Mouse (Mus musculus): ENCODE measurements around the gene Paxx. TPM values are rescaled to one million over a fixed set of nuclear protein-coding genes. Genes with fewer than 3 reads are reported as not detected.

Gene Paxx
- 10 to 100 TPM; 38.6 to 54.5 TPM for total RNA-seq (2021)
- long read RNA-seq, experiment 1, transcript Paxx-204 (6 exons, 917 nt) = major isoform, 7 of 14 reads
- long read RNA-seq, experiment 1, partial matches to known transcripts = 1 of 14 reads
- long read RNA-seq, experiment 1, other reads (novel, unspliced or antisense) = 5 of 14 reads
- long read RNA-seq, experiment 2, transcript Paxx-204 (6 exons, 917 nt) = major isoform, 7 of 23 reads
- long read RNA-seq, experiment 2, partial matches to known transcripts = 2 of 23 reads
- long read RNA-seq, experiment 2, other reads (novel, unspliced or antisense) = 8 of 23 reads

DNA sequence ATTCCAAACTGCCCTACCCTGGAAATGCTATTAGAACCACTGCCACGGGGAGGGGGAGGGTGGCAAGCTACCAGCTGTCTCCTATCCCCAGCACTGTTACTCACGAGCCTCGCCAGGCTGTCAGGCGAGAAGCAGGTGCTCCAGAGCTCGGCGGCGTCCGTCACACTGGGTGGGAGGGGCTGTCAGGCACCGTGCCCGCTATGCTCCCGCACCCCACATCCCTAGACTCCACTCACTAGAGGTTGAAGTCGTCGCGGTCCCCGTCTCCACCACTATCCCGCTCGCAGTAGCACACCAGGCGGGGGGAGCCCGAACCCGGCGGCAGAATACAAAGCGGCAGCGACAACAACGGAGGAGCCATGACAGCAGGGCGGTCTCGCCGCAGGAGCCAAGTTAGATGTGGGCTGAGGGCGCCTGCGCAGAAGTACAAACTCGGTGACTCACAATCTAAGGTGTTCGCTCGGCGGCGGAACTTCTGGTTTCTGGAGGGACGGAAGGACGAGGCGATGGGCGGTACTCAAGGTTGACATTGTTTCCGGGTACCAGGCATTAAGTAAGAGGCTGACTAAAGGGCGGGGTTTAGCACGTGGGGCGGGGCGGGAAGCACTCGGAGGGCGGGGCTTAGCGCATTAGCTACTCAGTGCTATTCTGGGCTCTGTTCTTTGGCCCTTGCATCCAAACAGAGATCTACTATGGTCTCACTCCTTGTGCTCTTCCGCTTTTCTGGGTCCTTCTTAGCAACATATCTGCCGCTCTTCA is at the start of gene Paxx:
Gene Paxx (minus strand): TSS at position 544 of the 759 bp plus-strand sequence.
- peak; percentile 82 to 85 for DNase-seq (ENCODE audit: low spot score in 2 of 2)

- DNase-seq (ENCODE audit: low spot score in 2 of 2) = no peak
Observed at GRCm38 (mm10) chr2:25509912-25510311, 49.0 kb upstream of the Paxx start.

DNA sequence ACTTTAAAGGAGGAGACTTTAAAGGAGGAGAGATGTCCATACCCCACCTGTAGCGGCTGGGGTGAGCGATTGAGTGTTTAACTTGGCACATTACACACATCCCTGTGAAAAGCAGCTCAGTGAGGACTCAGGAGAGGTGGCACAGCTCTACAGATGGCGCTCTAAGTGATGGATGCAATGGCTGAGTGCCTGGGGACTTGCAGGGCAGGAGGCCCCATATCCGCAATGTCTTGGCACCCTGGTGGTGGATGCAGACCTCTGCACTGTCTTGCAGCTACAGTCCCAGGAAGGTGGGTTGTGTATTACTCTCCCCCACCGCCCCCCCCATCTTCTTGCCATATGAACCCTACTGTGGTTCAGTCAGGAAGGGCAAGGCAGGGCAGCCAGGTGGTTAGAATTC is 46.1 kb upstream of the Paxx start:
- no peak for DNase-seq (ENCODE audit: low spot score in 2 of 2)

DNA sequence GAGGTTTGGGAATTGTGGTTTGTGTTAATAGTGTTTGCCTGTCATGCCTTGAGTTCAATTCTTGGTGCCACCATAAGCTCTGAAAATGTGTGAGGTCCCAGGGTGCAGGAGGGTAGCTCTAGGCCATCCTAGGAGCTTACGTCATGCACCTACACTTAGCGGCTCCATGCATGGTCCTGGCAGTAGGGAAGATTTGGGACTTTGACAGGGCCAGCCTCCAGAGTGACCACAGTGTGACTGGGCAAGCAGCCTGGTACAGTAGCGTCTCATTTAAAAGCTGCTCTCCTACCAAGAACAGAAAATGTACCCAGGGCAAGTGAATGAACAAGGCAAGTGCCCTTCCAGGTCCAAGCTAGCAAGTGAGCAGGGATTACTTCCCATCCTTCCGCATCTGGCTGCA is 45.0 kb upstream of the Paxx start:
- DNase-seq (ENCODE audit: low spot score in 2 of 2) = no peak

DNA sequence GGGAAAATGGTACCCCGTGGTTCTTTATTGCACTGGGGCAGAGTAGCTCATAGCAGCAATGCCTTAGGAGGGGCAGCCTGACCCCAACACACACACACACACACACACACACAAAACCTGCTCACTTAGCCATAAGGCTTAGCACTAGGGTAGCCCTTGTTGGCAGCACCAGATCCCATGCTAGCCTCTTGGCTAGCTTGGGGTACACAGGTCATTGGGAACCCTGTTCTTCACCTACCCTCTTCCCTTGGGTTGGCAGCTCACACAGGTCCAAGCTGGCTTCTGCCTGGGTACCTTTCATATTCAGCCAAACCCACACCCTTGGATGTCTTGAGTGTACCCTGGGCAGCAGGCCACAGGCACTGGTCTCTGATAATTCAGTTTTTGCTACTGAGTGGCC is 44.1 kb upstream of the Paxx start:
- DNase-seq (ENCODE audit: low spot score in 2 of 2) = no peak

- DNase-seq (ENCODE audit: low spot score in 2 of 2) = no peak
Observed at GRCm38 (mm10) chr2:25504538-25504937, 43.6 kb upstream of the Paxx start.

DNA sequence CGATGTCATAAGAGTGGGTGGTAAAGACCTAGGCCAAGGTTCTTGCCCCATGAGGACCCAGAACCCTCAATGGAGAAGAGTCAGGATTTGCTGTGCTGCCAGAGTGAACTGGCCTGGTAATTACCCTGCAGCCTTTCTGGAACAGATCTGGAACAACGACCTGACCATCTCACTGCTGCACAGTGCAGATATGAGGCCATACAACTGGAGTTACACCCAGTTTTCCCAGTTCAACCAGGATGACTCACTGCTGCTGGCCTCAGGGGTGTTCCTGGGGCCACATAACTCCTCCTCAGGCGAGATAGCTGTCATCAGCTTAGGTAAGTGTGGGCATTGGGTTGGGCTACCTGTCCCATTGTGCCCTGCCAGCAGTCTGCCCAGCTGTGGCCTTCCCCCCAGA is 41.8 kb upstream of the Paxx start:
- DNase-seq (ENCODE audit: low spot score in 2 of 2) = no peak

DNA sequence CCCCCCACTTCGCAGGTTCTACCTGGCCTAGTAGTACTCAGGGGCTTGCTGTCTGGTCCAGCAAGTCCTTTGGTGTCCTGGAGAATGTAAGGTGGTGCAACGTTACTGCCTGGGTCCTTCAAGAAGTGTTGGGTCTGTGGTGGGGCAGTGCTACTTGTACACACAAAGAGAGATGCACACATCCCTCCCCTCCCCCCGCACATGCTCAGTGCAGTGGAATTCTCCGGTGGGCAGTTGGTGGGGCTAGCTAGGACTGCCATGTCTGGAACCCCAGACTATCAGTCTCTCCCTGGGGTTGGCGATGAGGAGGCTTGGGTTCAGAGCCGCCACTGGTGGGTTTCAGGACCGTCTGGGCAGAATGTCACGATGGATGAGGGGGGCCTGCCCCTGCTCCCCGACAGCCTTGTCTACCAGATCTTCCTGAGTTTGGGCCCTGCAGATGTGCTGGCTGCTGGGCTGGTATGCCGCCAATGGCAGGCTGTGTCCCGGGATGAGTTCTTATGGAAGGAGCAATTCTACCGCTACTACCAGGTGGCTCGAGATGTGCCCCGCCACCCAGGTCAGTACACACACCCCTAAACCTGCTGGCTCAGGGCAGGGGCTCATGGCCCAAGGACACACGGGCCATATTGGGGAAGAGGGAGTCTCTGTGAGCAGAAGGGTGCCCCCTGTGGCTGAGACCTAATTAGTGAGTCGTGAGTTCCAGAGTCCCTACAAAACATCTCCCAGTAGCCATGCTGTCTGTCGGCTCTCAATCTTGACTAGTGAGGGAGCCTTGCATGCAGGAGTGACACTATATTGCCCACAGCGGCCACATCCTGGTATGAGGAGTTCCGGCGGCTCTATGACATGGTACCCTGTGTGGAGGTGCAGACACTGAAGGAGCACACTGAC is 40.9 kb upstream of the Paxx start, which contains the start of gene C8g:
Gene C8g (minus strand): TSS at position 127 of the 894 bp plus-strand sequence.
- DNase-seq (ENCODE audit: low spot score in 2 of 2) = no peak

DNA sequence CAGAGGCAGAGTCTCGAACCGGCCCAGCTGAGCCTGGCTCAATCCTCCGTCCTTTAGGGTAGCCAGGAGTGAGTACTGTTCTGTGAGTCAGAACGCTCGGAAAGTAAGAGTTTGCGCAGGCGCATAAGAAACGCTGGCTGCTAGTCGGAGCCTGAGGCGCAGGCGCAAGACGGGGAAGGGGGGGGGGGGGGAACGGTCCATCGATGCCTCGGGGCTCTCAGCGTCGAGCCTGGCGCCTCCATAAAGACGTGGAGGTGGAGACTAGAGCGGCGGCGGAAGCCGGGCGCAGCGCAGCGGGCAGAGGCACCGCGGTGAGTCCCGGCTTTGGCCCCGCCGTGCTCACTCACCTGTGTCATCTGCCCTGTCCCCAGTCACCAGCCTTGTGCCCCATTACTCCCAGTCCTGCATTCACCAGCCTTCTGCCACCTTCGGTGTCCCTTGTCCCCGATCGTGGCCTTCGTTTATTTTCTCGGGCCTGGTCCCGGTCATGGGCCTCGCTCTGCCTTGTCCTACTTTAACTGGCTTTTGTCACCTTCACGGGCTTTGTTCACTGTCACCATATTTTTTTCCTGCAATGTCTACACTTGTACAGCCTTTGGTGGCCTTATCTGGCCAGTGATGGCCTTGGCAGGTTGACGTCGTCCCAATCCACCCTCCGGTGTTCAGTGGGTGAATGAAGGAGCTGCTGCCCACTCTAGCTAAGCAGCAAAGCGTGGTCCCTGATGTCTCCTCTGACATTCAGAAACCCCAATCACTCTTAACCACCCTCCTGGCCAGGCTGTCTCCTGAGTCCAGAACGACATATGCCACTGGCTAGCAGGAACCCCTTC is 39.9 kb upstream of the Paxx start, which contains the start of gene Fbxw5:
Gene Fbxw5 (plus strand): TSS at position 175 of the 830 bp plus-strand sequence.
- DNase-seq (ENCODE audit: low spot score in 2 of 2) = peak; percentile 74 to 76

DNA sequence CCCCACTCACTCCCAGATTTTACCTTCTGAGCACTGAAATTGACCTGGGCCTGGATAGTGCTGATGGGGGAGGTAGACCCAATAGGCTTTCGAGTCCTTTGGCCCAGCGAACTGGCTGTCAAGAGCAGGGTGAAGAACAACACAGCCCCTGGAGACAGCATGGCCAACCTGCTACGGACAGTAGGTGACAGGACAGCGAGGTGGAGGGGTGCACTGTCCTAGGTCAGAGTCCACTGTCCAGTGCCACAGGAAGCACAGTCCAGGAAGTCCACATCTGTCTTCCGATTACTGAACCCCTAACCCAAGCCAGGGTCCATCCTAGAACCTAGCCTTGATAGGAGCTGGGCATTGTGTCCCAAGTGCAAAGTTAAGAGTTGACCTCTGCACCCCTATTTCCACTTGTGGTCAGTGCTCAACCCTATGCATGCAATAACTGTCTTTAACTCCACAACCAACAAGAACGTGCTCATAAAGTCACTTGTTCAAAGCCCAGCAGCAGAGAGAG is 39.2 kb upstream of the Paxx start:
- no peak for DNase-seq (ENCODE audit: low spot score in 2 of 2)

- DNase-seq (ENCODE audit: low spot score in 2 of 2) = no peak
Observed at GRCm38 (mm10) chr2:25498622-25499478, 38.0 kb upstream of the Paxx start.

DNA sequence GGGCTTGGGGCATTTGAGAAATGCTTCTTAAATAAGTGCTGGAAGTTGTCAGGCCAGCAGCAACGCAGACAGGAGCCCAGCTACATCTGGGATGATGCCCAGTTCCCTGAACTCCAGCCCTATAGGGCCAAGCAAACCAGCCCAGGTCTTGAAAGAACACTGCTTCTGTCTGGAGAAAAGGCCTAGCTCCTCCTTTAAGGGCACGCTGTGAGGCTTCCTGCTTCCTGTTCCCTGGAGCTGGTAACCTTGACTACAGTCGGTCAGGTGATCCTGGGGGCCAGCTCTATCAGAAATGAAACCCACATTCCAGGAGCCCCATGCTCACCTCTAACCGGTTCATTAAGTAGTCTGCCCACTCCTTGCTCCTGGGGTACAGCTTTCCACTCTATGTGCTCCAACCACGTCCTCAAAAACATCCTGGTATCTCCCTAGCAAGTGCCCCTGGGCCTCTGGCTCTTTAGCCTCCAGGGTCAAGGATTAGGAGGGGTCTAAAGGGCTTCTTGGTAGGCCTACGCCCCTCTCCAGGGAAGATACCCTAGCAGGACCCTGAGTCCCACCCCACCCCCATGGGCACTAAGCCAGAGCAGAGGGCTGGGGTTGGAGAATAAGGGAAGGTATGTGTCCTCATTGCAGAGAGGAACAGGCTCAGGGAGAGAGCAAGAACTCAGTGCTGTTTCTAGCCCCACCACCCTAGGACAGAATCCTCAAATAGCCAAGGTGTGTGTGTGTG is 37.1 kb upstream of the Paxx start:
- no peak for DNase-seq (ENCODE audit: low spot score in 2 of 2)

GRCm38 (mm10) chr2:25496462-25496861 is 35.6 kb upstream of the Paxx start:
- no peak for DNase-seq (ENCODE audit: low spot score in 2 of 2)

DNA sequence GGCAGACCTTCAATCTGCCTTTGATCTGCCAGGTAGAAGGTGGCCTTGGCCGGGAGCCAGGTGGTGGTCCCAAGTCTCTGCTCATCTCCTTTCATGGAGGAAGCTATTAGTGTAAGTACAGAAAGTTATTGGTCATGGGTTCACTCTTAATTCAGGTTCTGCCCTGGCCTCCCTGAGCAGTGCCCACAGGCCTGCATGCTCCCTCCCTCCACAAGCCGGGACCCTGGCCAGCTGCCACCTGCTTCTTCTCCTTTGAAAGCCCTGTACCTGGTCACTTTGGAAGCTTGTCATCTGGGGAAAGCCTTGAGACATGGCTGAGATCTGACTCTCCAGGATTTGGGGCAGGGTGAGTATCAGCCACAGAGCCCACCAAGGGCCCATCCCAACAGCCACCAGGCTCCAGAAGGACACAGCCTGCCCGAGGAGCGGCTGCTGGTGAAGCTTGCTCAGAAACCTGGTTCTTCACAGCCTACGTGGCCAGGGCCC is 32.6 kb upstream of the Paxx start, which contains the start of gene Lcn12:
Gene Lcn12 (minus strand): TSS at position 436 of the 486 bp plus-strand sequence.
- DNase-seq (ENCODE audit: low spot score in 2 of 2) = no peak

DNA sequence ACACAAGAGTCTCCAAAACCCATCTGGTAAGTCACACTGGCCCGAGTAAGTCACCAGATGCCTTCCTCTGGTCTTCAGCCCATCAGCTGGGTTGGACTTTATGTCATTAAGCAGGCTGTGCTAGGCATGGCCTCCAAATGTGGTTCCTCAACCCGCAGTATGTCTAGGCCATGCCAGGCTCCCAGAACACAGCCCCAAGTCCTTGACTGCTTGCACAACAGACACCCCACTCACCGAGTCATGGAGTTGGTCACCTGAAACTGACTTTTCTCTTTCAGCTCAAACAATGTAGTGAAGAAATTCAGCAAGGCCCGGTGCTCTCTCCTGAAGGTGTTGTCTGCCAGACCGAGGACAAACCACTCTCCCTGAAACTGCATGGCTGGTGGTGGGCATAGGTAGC is 32.1 kb upstream of the Paxx start:
- no peak for DNase-seq (ENCODE audit: low spot score in 2 of 2)

DNA sequence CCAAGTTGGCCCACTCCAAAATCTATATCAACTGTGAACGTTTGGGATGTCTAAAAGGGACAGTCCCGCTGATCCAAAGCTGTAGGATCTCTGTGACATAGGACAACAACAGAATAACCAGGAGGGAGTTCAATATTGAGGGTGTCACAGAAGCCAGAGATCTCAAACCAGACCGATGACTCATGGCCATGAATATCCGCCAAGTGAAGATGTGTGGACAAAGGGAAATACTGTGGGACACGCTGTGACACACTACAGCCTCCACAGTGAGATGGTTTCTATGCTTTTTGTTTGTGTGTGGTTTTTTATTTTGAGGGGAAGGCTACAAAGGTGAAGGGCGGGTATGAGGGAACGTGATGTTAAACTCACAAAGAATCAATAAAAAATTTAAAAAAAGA is 27.8 kb upstream of the Paxx start:
- peak in 1 of 2 experiments; percentile 37 for DNase-seq (ENCODE audit: low spot score in 2 of 2)

- no peak for DNase-seq (ENCODE audit: low spot score in 2 of 2)
Observed at GRCm38 (mm10) chr2:25487965-25488670, 27.2 kb upstream of the Paxx start.

All from adrenal gland, adult 18-20 months (tissue).